ENCODE assay signal across 8 mouse cellular contexts in genomic region chr14:119124061-119124460, GRCm38 (mm10). TPM values are rescaled to one million over a fixed set of nuclear protein-coding genes. Genes with fewer than 3 reads are reported as not detected.
DNase-seq lines count a peak whose midpoint lies in the region; ATAC-seq and TF ChIP-seq lines count a peak whose summit lies in the region.
"Had no signal": no experiment of that assay in that cellular context is flagged by ENCODE, and none has a peak within 500 bp of the region (broad histone marks: within the 10 kb centered on the region; RNA-seq: fewer than 3 reads in every experiment).

No protein-coding gene starts in this region.

- TF ChIP-seq CTCF in lung, adult 2 months (IDR thresholded peaks at IDR 0.05; ENCODE audit: insufficient read depth, low read length), result peak; percentile 36; the same call in 1 of the 2 replicates

- no peaks in the 10 kb centered on the region for H3K9me3 ChIP-seq in forebrain, embryonic 11.5 days (ENCODE audit: control insufficient read depth, low read length)
- H3K9me3 ChIP-seq in intestine, embryonic 14.5 days (ENCODE audit: control insufficient read depth, low read length), result no peaks in the 10 kb centered on the region
- H3K9me3 ChIP-seq in midbrain, embryonic 11.5 days (ENCODE audit: control insufficient read depth, low read length), result no peaks in the 10 kb centered on the region

- 38% methylated on average over 3 of the region's 3 CpGs for WGBS in lung, adult 2 months
- WGBS in forebrain, embryonic 11.5 days, result 34% methylated on average over 3 of the region's 3 CpGs
- 27% methylated on average over 3 of the region's 3 CpGs for WGBS in intestine, embryonic 14.5 days
- 24% methylated on average over 3 of the region's 3 CpGs for WGBS in midbrain, embryonic 11.5 days

- H3K36me3 ChIP-seq in forebrain, embryonic 11.5 days (ENCODE audit: control insufficient read depth, insufficient read depth, low read length), result no peaks in the 10 kb centered on the region
- no peaks in the 10 kb centered on the region for H3K36me3 ChIP-seq in intestine, embryonic 14.5 days (ENCODE audit: control insufficient read depth, insufficient read depth, low read length)
- no peaks in the 10 kb centered on the region for H3K36me3 ChIP-seq in midbrain, embryonic 11.5 days (ENCODE audit: control insufficient read depth, insufficient read depth, low read length)

- peak; percentile 88 for ATAC-seq in forebrain, embryonic 11.5 days (replicated peaks; ENCODE audit: low FRiP score)
- peak; percentile 81 for ATAC-seq in intestine, embryonic 14.5 days (replicated peaks; ENCODE audit: low FRiP score, low TSS enrichment, low read depth)
- peak; percentile 89 for ATAC-seq in midbrain, embryonic 11.5 days (ENCODE audit: low FRiP score)

- DNase-seq in lung, adult 2 months, result no peak
- no peak for DNase-seq in lung, adult 18-20 months
- DNase-seq in forebrain, embryonic 11.5 days (ENCODE audit: low spot score), result no peak
- no peak for DNase-seq in intestine, embryonic 14.5 days (ENCODE audit: low spot score)
- DNase-seq in midbrain, embryonic 11.5 days (ENCODE audit: low spot score, missing footprints), result peak; percentile 88
- DNase-seq in urinary bladder, postnatal 4 days (ENCODE audit: low spot score in 2 of 2), result no peak
- DNase-seq in spleen, adult 18-20 months, result no peak

- TF ChIP-seq POLR2A in lung, adult 2 months (IDR thresholded peaks at IDR 0.05; ENCODE audit: borderline replicate concordance, extremely low read depth, low read depth, low read length), result no peak

- H3K4me2 ChIP-seq in forebrain, embryonic 11.5 days (ENCODE audit: low read depth, low read length, severe bottlenecking), result peak overlapping the region; percentile 53; the same call in 1 of the 2 replicates
- peak overlapping the region; percentile 60 for H3K4me2 ChIP-seq in intestine, embryonic 14.5 days (ENCODE audit: low read length)
- peak overlapping the region; percentile 55 for H3K4me2 ChIP-seq in midbrain, embryonic 11.5 days

- no peak overlapping the region for H3K27ac ChIP-seq in forebrain, embryonic 11.5 days (ENCODE audit: low read depth, low read length)
- H3K27ac ChIP-seq in intestine, embryonic 14.5 days (ENCODE audit: low read depth), result no peak overlapping the region
- no peak overlapping the region for H3K27ac ChIP-seq in midbrain, embryonic 11.5 days (ENCODE audit: low read depth, low read length)
- H3K27ac ChIP-seq: macrophage had no signal

- no peaks in the 10 kb centered on the region for H3K4me1 ChIP-seq in lung, adult 2 months (ENCODE audit: control insufficient read depth, insufficient read depth, low read length)
- H3K4me1 ChIP-seq in forebrain, embryonic 11.5 days (replicated peaks; ENCODE audit: control insufficient read depth, insufficient read depth, low read length), result no peaks in the 10 kb centered on the region
- H3K4me1 ChIP-seq in intestine, embryonic 14.5 days (replicated peaks; ENCODE audit: control insufficient read depth, insufficient read depth, low read length), result no peaks in the 10 kb centered on the region
- H3K4me1 ChIP-seq in midbrain, embryonic 11.5 days (ENCODE audit: control insufficient read depth, insufficient read depth, low read length), result no peaks in the 10 kb centered on the region

- no peaks in the 10 kb centered on the region for H3K27me3 ChIP-seq in forebrain, embryonic 11.5 days (ENCODE audit: control insufficient read depth, insufficient read depth, low read length)
- no peaks in the 10 kb centered on the region for H3K27me3 ChIP-seq in intestine, embryonic 14.5 days (replicated peaks; ENCODE audit: control insufficient read depth, insufficient read depth, low read length)
- no peaks in the 10 kb centered on the region for H3K27me3 ChIP-seq in midbrain, embryonic 11.5 days (ENCODE audit: control insufficient read depth, insufficient read depth, low read length)

- no peak overlapping the region for H3K4me3 ChIP-seq in lung, adult 2 months (replicated peaks; ENCODE audit: extremely low read depth, low read depth, low read length)
- H3K4me3 ChIP-seq in forebrain, embryonic 11.5 days (ENCODE audit: low read depth, low read length), result no peak overlapping the region
- H3K4me3 ChIP-seq in intestine, embryonic 14.5 days (ENCODE audit: low read depth, low read length), result peak overlapping the region; percentile 38
- peak overlapping the region; percentile 31; the same call in 1 of the 2 replicates for H3K4me3 ChIP-seq in midbrain, embryonic 11.5 days (ENCODE audit: low read depth, low read length)

- no peak overlapping the region for H3K9ac ChIP-seq in forebrain, embryonic 11.5 days (ENCODE audit: low read length)
- no peak overlapping the region for H3K9ac ChIP-seq in intestine, embryonic 14.5 days (ENCODE audit: low read length)
- no peak overlapping the region for H3K9ac ChIP-seq in midbrain, embryonic 11.5 days (ENCODE audit: low read length)

RNA-seq across cellular contexts. Expression of gene Hs6st3, which starts 14.1 kb away (rescaled TPM):
- 0.97 and 1.2 TPM in 2 replicates for polyA plus RNA-seq in lung, adult 2 months (2012; rRNA removed)
- not detected in 2 replicates for polyA plus RNA-seq in forebrain, embryonic 11.5 days (2014; fragmentation: Nextera tagmentation; extraction: Ambion mirVana)
- 0.37 and 0.47 TPM in 2 replicates for polyA plus RNA-seq in intestine, embryonic 14.5 days (2014; fragmentation: Nextera tagmentation; extraction: Ambion mirVana)
- 0.12 and 0.20 TPM in 2 replicates for polyA plus RNA-seq in midbrain, embryonic 11.5 days (2014; fragmentation: Nextera tagmentation; extraction: Ambion mirVana)
- polyA plus RNA-seq: macrophage had no signal

RNA-seq across cellular contexts. Expression of gene Uggt2, which starts 24.8 kb away (rescaled TPM):
- polyA plus RNA-seq in lung, adult 2 months (2012; rRNA removed), result 2.7 and 3.3 TPM in 2 replicates
- polyA plus RNA-seq in forebrain, embryonic 11.5 days (2014; fragmentation: Nextera tagmentation; extraction: Ambion mirVana), result 16.5 and 23.9 TPM in 2 replicates
- polyA plus RNA-seq in intestine, embryonic 14.5 days (2014; fragmentation: Nextera tagmentation; extraction: Ambion mirVana), result 15.4 and 16.4 TPM in 2 replicates
- 15.1 and 17.8 TPM in 2 replicates for polyA plus RNA-seq in midbrain, embryonic 11.5 days (2014; fragmentation: Nextera tagmentation; extraction: Ambion mirVana)

Comparison
In these comparisons a context has a peak if more than half of its experiments do, and no peak if none do; other contexts are left out.
1. H3K4me3 ChIP-seq: peak in intestine, embryonic 14.5 days (single experiment) and midbrain, embryonic 11.5 days (single experiment); none in lung, adult 2 months (single experiment) and forebrain, embryonic 11.5 days (single experiment).
2. Peak in every context shown above with its lines, with median percentiles within 50 percentile points of each other: ATAC-seq and H3K4me2 ChIP-seq.